Mouse (Mus musculus) small intestine, adult 10 weeks (tissue): ENCODE results near the gene Csf2rb. TPM values are rescaled to one million over a fixed set of nuclear protein-coding genes. Genes with fewer than 3 reads are reported as not detected.

Experiments
- polyA plus RNA-seq: library from polyadenylated mRNA; stranded (reverse); fragments of 350-450 nt; fragmentation: Illumina TruSeq; extraction: RNeasy Lipid Tissue Mini Kit (QIAGEN cat#74804); gene quantifications from one replicate; pipeline ENCODE4 v1.2.3, GENCODE M21; 2014; ENCODE audit warnings: low replicate concordance

The Csf2rb gene
- 2.9 TPM for polyA plus RNA-seq

DNA sequence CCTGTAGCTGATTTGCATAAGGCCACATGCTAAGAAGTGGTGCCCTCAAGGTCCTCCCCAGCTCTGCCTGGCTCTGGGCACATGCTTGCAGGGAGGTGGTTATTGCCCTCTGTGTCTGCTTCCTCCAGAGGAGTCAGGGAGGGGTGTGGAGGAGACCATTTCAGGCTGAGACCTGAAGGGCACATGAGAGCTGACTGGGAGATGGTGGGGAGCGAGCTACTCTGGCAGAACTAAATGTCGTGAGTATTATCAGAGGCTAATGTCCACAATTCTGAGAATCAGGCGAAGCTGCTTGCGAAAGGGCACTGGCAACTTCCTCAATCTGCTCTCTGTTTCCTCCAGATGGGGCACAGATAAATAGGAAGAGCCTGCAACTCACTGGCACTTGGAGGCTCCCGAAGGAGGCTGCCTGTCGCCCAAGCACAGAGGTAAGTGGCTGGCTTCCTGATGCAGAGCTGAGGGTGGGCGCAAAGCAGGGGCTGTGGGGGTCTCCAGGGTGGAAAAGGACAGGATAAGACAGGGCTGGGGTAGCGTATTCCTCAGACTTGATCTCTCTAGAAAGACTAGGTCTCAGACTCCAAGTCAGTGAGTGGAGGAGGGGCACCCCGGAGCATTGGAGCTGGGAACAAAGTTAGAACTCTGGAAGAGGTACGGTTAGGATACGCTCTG lies at the start of gene Csf2rb:
Gene Csf2rb (plus strand): TSS at position 82 of the 669 bp plus-strand sequence.

GRCm38 (mm10) chr15:78305341-78305933 lies 20.1 kb upstream of the Csf2rb start, which contains the start of gene Csf2rb2:
Gene Csf2rb2, minus strand, starts transcription at chr15:78305721.

DNA sequence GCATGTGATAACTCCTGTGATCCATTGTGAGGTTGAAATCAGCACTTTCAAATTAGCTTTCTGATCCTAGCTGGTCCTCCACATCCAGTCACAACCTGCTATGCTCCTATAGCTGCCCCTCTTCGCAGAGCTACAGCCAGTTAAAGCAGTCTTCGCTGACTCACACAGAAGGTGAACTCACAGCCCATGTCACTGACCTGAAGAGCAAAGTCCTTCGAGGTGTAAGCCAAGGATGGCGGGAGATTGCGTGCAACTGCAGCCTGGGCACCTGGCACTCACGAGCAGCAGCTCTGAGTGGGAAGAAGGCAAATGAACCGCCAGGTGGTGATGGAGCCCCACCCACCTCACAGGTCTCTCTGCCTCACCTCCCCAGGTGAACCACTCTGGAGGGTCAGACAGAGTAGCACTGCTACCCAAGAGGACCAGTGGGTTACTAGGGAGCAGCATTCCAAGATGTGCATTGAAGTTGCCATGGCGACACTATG lies 70.0 kb downstream of the Csf2rb start, which contains the start of gene Tex33:
Gene Tex33 (minus strand): TSS at position 435 of the 485 bp plus-strand sequence.

Other genes with a start within 250 kb of the Csf2rb start
- not detected for gene Cacng2, start 205.7 kb upstream of the Csf2rb start, polyA plus RNA-seq
- gene Ift27, start 151.6 kb upstream of the Csf2rb start, polyA plus RNA-seq = not detected
- not detected for gene Pvalb, start 119.4 kb upstream of the Csf2rb start, polyA plus RNA-seq
- gene Ncf4, start 81.0 kb upstream of the Csf2rb start, polyA plus RNA-seq = 0.48 TPM
- gene Csf2rb2, start 20.0 kb upstream of the Csf2rb start, polyA plus RNA-seq = 1.2 TPM
- gene Tex33, start 70.2 kb downstream of the Csf2rb start, polyA plus RNA-seq = not detected
- gene Tst, start 80.2 kb downstream of the Csf2rb start, polyA plus RNA-seq = 0.33 TPM
- not detected for gene Mpst, start 80.7 kb downstream of the Csf2rb start, polyA plus RNA-seq
- not detected for gene Kctd17, start 102.8 kb downstream of the Csf2rb start, polyA plus RNA-seq
- gene Tmprss6, start 142.9 kb downstream of the Csf2rb start, polyA plus RNA-seq = not detected
- 0.93 TPM for gene Il2rb, start 169.5 kb downstream of the Csf2rb start, polyA plus RNA-seq
- gene C1qtnf6, start 205.7 kb downstream of the Csf2rb start, polyA plus RNA-seq = 0.93 TPM
- not detected for gene Sstr3, start 218.9 kb downstream of the Csf2rb start, polyA plus RNA-seq
- gene Rac2, start 247.0 kb downstream of the Csf2rb start, polyA plus RNA-seq = 1.7 TPM